Mouse (Mus musculus) spleen, postnatal 4 days (tissue): ENCODE results near the gene 9130019O22Rik.
"Not testable (repeated sequence)": the region's sequence is repeated elsewhere in the genome, so short reads cannot be mapped to it uniquely, and the experiment has no call there.

Experiments
- DNase-seq, 2 experiments: peaks; one replicate each; pipeline ENCODE4 v3.0.0; 2022; ENCODE audit warnings: low spot score in 2 of 2

9130019O22Rik gene

GRCm38 (mm10) chr7:127342332-127342731 lies 44.6 kb downstream of the 9130019O22Rik start:
- DNase-seq: no peak

GRCm38 (mm10) chr7:127341861-127342260 lies 45.1 kb downstream of the 9130019O22Rik start:
- DNase-seq: not testable (repeated sequence)

GRCm38 (mm10) chr7:127341356-127341755 lies 45.6 kb downstream of the 9130019O22Rik start:
- DNase-seq: no peak

- no peak for DNase-seq
Observed at GRCm38 (mm10) chr7:127337636-127338035, 49.3 kb downstream of the 9130019O22Rik start.

GRCm38 (mm10) chr7:127335604-127336003 lies 51.4 kb downstream of the 9130019O22Rik start:
- DNase-seq: no peak

- no peak for DNase-seq
Observed at GRCm38 (mm10) chr7:127333240-127333639, 53.7 kb downstream of the 9130019O22Rik start.
